Mouse (Mus musculus): ENCODE data around the gene Banp. TPM values are rescaled to one million over a fixed set of nuclear protein-coding genes. Genes with fewer than 3 reads are reported as not detected.

Gene Banp
- total and polyA plus RNA-seq, 3 experiments: 19.2 to 28.4 TPM; not detected in 1

GRCm38 (mm10) chr8:122056113-122056512, 106.6 kb downstream of the Banp start:
- TF ChIP-seq JUND (IDR thresholded peaks at IDR 0.05; ENCODE audit: low read depth, low read length) (no peak), TAL1 (IDR thresholded peaks at IDR 0.05; ENCODE audit: low read length) (no peak), USF2 (IDR thresholded peaks at IDR 0.05; ENCODE audit: borderline replicate concordance in 1 of 2, insufficient read depth in 1 of 2, low read depth in 1 of 2, low read length in 2 of 2) (no peak), POLR2AphosphoS2 (IDR thresholded peaks at IDR 0.05; ENCODE audit: low read length) (no peak), NELFE (IDR thresholded peaks at IDR 0.05; ENCODE audit: low read depth, low read length) (no peak), ETS1 (IDR thresholded peaks at IDR 0.05; ENCODE audit: low read depth, low read length) (no peak), SMC3 (IDR thresholded peaks at IDR 0.05; ENCODE audit: low read depth, low read length) (no peak)
- no peak overlapping the region for H3K27ac ChIP-seq (ENCODE audit: control insufficient read depth, low read depth, low read length)
- H3K9ac ChIP-seq (ENCODE audit: control insufficient read depth, low read depth, low read length, poor library complexity, severe bottlenecking): no peak overlapping the region
- no peaks in the 10 kb centered on the region for H3K79me2 ChIP-seq (ENCODE audit: control insufficient read depth, insufficient read depth, low read length, poor library complexity)
- H3K4me3 ChIP-seq (ENCODE audit: control insufficient read depth in 1 of 2, insufficient read depth in 1 of 2, low read depth in 2 of 2, low read length in 2 of 2): no peak overlapping the region
- no peaks in the 10 kb centered on the region for H3K4me1 ChIP-seq (ENCODE audit: control insufficient read depth in 1 of 2, insufficient read depth in 2 of 2, low read length in 2 of 2)
- H3K9me3 ChIP-seq (replicated peaks; ENCODE audit: insufficient read depth, low read length): no peaks in the 10 kb centered on the region
- no peak for DNase-seq (ENCODE audit: low read depth, low spot score)
- H3K36me3 ChIP-seq (ENCODE audit: control insufficient read depth in 1 of 2, insufficient read depth in 2 of 2, low read length in 2 of 2): no peaks in the 10 kb centered on the region
- H3K27me3 ChIP-seq (ENCODE audit: control insufficient read depth in 1 of 2, insufficient read depth in 2 of 2, low read length in 2 of 2): peaks cover 0 to 1% of the 10 kb centered on the region in 2 experiments; a peak in 3 of 4 replicates

- peaks cover 0 to 1% of the 10 kb centered on the region in 2 experiments; a peak in 3 of 4 replicates for H3K27me3 ChIP-seq (ENCODE audit: control insufficient read depth in 1 of 2, insufficient read depth in 2 of 2, low read length in 2 of 2)
- no peak for DNase-seq (ENCODE audit: low read depth, low spot score)
- no peaks in the 10 kb centered on the region for H3K9me3 ChIP-seq (replicated peaks; ENCODE audit: insufficient read depth, low read length)
- no peak overlapping the region for H3K27ac ChIP-seq (ENCODE audit: control insufficient read depth, low read depth, low read length)
- H3K79me2 ChIP-seq (ENCODE audit: control insufficient read depth, insufficient read depth, low read length, poor library complexity): no peaks in the 10 kb centered on the region
- no peaks in the 10 kb centered on the region for H3K4me1 ChIP-seq (ENCODE audit: control insufficient read depth in 1 of 2, insufficient read depth in 2 of 2, low read length in 2 of 2)
- no peak overlapping the region for H3K9ac ChIP-seq (ENCODE audit: control insufficient read depth, low read depth, low read length, poor library complexity, severe bottlenecking)
- H3K36me3 ChIP-seq (ENCODE audit: control insufficient read depth in 1 of 2, insufficient read depth in 2 of 2, low read length in 2 of 2): no peaks in the 10 kb centered on the region
- TF ChIP-seq SIN3A (IDR thresholded peaks at IDR 0.05; ENCODE audit: low read length) (no peak), TBP (IDR thresholded peaks at IDR 0.05; ENCODE audit: low read depth, low read length) (no peak), MYC (IDR thresholded peaks at IDR 0.05; ENCODE audit: low read depth, low read length) (no peak), USF1 (IDR thresholded peaks at IDR 0.05; ENCODE audit: low read depth, low read length) (no peak), ZNF384 (IDR thresholded peaks at IDR 0.05; ENCODE audit: low read depth, low read length) (no peak), GATA1 (IDR thresholded peaks at IDR 0.05; ENCODE audit: low read depth, low read length) (no peak), ZC3H11A (IDR thresholded peaks at IDR 0.05; ENCODE audit: low read depth, low read length) (no peak), NELFE (IDR thresholded peaks at IDR 0.05; ENCODE audit: low read depth, low read length) (no peak), MAX (IDR thresholded peaks at IDR 0.05; ENCODE audit: low read length) (no peak), KAT2A (conservative IDR thresholded peaks at IDR 0.05; ENCODE audit: low read depth, low read length) (no peak), RCOR1 (IDR thresholded peaks at IDR 0.05; ENCODE audit: low read depth, low read length) (no peak), MAFK (IDR thresholded peaks at IDR 0.05; ENCODE audit: borderline replicate concordance, low read depth, low read length) (no peak), ZMIZ1 (IDR thresholded peaks at IDR 0.05; ENCODE audit: low read depth, low read length) (no peak), BHLHE40 (IDR thresholded peaks at IDR 0.05; ENCODE audit: borderline replicate concordance, low read depth, low read length) (no peak), MYB (IDR thresholded peaks at IDR 0.05; ENCODE audit: low read depth, low read length) (no peak), ZKSCAN1 (IDR thresholded peaks at IDR 0.05; ENCODE audit: low read depth, low read length) (no peak)
- no peak overlapping the region for H3K4me3 ChIP-seq (ENCODE audit: control insufficient read depth in 1 of 2, insufficient read depth in 1 of 2, low read depth in 2 of 2, low read length in 2 of 2)
Observed at GRCm38 (mm10) chr8:122056882-122057281, 107.3 kb downstream of the Banp start.
